Mouse (Mus musculus) kidney, embryonic 16.5 days (tissue): Measurements from ENCODE around the gene Arhgef15. TPM values are rescaled to one million over a fixed set of nuclear protein-coding genes. Genes with fewer than 3 reads are reported as not detected.
"Not testable (repeated sequence)": the region's sequence is repeated elsewhere in the genome, so short reads cannot be mapped to it uniquely, and the experiment has no call there.

ENCODE experiments used
- ATAC-seq: fragments of 200-750 bp; cut with Nextera tagmentation; 2 replicates; pipeline ENCODE4 v1.8.0; 2017; ENCODE audit warnings: moderate TSS enrichment; ENCODE audit not compliant: low FRiP score, low TSS enrichment
- H3K27ac ChIP-seq: fragments of 300-500 bp; sonication (generic); 2 replicates; pipeline ENCODE4 v1.5.1; 2014; ENCODE audit warnings: low read length
- H3K27me3 ChIP-seq: fragments of 300-500 bp; sonication (generic); 2 replicates; pipeline ENCODE4 v1.6.1; 2014; ENCODE audit warnings: low read length, control low read depth, mixed read lengths; ENCODE audit not compliant: insufficient read depth
- H3K36me3 ChIP-seq: fragments of 300-500 bp; sonication (generic); 2 replicates; pipeline ENCODE4 v1.6.1; 2014; ENCODE audit warnings: low read length, control low read depth, mixed read lengths; ENCODE audit not compliant: insufficient read depth
- H3K4me1 ChIP-seq: fragments of 300-500 bp; sonication (generic); 2 replicates; pipeline ENCODE4 v1.6.1; 2014; ENCODE audit warnings: low read length, control low read depth, mixed read lengths; ENCODE audit not compliant: insufficient read depth
- H3K4me2 ChIP-seq: fragments of 300-500 bp; sonication (generic); replicated peaks from 2 replicates; pipeline ENCODE4 v1.6.1; 2014; ENCODE audit warnings: low read depth, low read length
- H3K4me3 ChIP-seq: fragments of 300-500 bp; sonication (generic); 2 replicates; pipeline ENCODE4 v1.5.1; 2014; ENCODE audit warnings: mild to moderate bottlenecking, low read length
- H3K9ac ChIP-seq: fragments of 300-500 bp; sonication (generic); replicated peaks from 2 replicates; pipeline ENCODE4 v1.6.1; 2014; ENCODE audit warnings: low read length
- H3K9me3 ChIP-seq: fragments of 300-500 bp; sonication (generic); 2 replicates; pipeline ENCODE4 v1.6.1; 2016; ENCODE audit warnings: low read length, control low read depth
- WGBS: fragments of 180-500 bp; shearing (Covaris S2); extraction: QIAGEN DNeasy Blood & Tissue Kit; methylation state at CpG from one replicate; pipeline ENCODE4 v1.1.7; 2014; 5-methylcytosine and 5-hydroxymethylcytosine counted together
- polyA plus RNA-seq: library from polyadenylated mRNA; unstranded; fragments of >200 nt; fragmentation: Nextera tagmentation; extraction: Ambion mirVana; gene quantifications from 2 replicates; pipeline ENCODE4 v1.2.1, GENCODE M21; 2015

The Arhgef15 gene
- polyA plus RNA-seq, 1 experiment from 2014 or later = 20.0 TPM

- Histone ChIP-seq H3K4me2 (peak overlapping the region; percentile 63), H3K27me3 (no peaks in the 10 kb centered on the region), H3K9ac (peak overlapping the region; percentile 76), H3K27ac (peak overlapping the region; percentile 81), H3K36me3 (no peaks in the 10 kb centered on the region), H3K9me3 (no peaks in the 10 kb centered on the region), H3K4me3 (peak overlapping the region; percentile 60), H3K4me1 (peaks cover 11% of the 10 kb centered on the region; the same call in 1 of the 2 replicates)
- 1% methylated on average over 16 of the region's 16 CpGs for WGBS
- ATAC-seq = peak; percentile 98
These were observed 17.6 kb downstream of the Arhgef15 start for GRCm38 (mm10) chr11:68939451-68940304.

GRCm38 (mm10) chr11:68936951-68937350 is 20.3 kb downstream of the Arhgef15 start:
- not testable (repeated sequence) for ATAC-seq, H3K27me3 ChIP-seq, H3K4me2 ChIP-seq, H3K36me3 ChIP-seq, H3K27ac ChIP-seq, H3K9ac ChIP-seq, H3K9me3 ChIP-seq, H3K4me3 ChIP-seq, H3K4me1 ChIP-seq
- 88% methylated on average over 4 of the region's 4 CpGs for WGBS

- Histone ChIP-seq H3K27ac (no peak overlapping the region), H3K36me3 (no peaks in the 10 kb centered on the region), H3K9me3 (no peaks in the 10 kb centered on the region), H3K4me1 (no peaks in the 10 kb centered on the region), H3K4me3 (no peak overlapping the region), H3K4me2 (no peak overlapping the region), H3K27me3 (no peaks in the 10 kb centered on the region), H3K9ac (no peak overlapping the region)
- no peak for ATAC-seq
- WGBS = 70% methylated on average over 5 of the region's 5 CpGs
These were observed 23.3 kb downstream of the Arhgef15 start for GRCm38 (mm10) chr11:68933885-68934507.

- H3K4me3 ChIP-seq = no peak overlapping the region
- no peak overlapping the region for H3K9ac ChIP-seq
- no peaks in the 10 kb centered on the region for H3K9me3 ChIP-seq
- no peak overlapping the region for H3K4me2 ChIP-seq
- no peaks in the 10 kb centered on the region for H3K4me1 ChIP-seq
- H3K27me3 ChIP-seq = no peaks in the 10 kb centered on the region
- no peak for ATAC-seq
- 80% methylated on average over 6 of the region's 6 CpGs for WGBS
- no peak overlapping the region for H3K27ac ChIP-seq
- H3K36me3 ChIP-seq = no peaks in the 10 kb centered on the region
These were observed 27.3 kb downstream of the Arhgef15 start for GRCm38 (mm10) chr11:68929947-68930346.

- Histone ChIP-seq H3K4me2 (no peak within 1 kb of the TSS), H3K9me3 (no peaks in the 10 kb centered on the region), H3K4me1 (peaks cover 9% of the 10 kb centered on the region; the same call in 1 of the 2 replicates), H3K27me3 (no peaks in the 10 kb centered on the region), H3K36me3 (no peaks in the 10 kb centered on the region), H3K27ac (no peak within 1 kb of the TSS), H3K9ac (no peak within 1 kb of the TSS), H3K4me3 (no peak within 1 kb of the TSS)
- WGBS = 73% methylated on average over 3 of the region's 3 CpGs
- ATAC-seq = no peak
These were observed 30.3 kb downstream of the Arhgef15 start, which contains the start of gene Odf4 for GRCm38 (mm10) chr11:68926981-68927380. Gene Odf4 (minus strand): TSS chr11:68927081.

- no peaks in the 10 kb centered on the region for H3K9me3 ChIP-seq
- H3K9ac ChIP-seq = no peak overlapping the region
- no peak overlapping the region for H3K4me2 ChIP-seq
- H3K4me1 ChIP-seq = peaks cover 16% of the 10 kb centered on the region; the same call in 1 of the 2 replicates
- 87% methylated on average over 2 of the region's 2 CpGs for WGBS
- no peak overlapping the region for H3K4me3 ChIP-seq
- H3K36me3 ChIP-seq = no peaks in the 10 kb centered on the region
- no peaks in the 10 kb centered on the region for H3K27me3 ChIP-seq
- H3K27ac ChIP-seq = no peak overlapping the region
- no peak for ATAC-seq
These were observed 32.5 kb downstream of the Arhgef15 start for GRCm38 (mm10) chr11:68924749-68925148.

GRCm38 (mm10) chr11:68923191-68923590 is 34.1 kb downstream of the Arhgef15 start:
- no peak for ATAC-seq
- no peak overlapping the region for H3K27ac ChIP-seq
- H3K9ac ChIP-seq = no peak overlapping the region
- H3K9me3 ChIP-seq = no peaks in the 10 kb centered on the region
- peaks cover 16% of the 10 kb centered on the region; the same call in 1 of the 2 replicates for H3K4me1 ChIP-seq
- H3K27me3 ChIP-seq = no peaks in the 10 kb centered on the region
- WGBS = 62% methylated on average over 3 of the region's 3 CpGs
- no peak overlapping the region for H3K4me3 ChIP-seq
- H3K4me2 ChIP-seq = no peak overlapping the region
- H3K36me3 ChIP-seq = no peaks in the 10 kb centered on the region

- H3K4me2 ChIP-seq = no peak overlapping the region
- no peaks in the 10 kb centered on the region for H3K36me3 ChIP-seq
These were observed 42.7 kb downstream of the Arhgef15 start for GRCm38 (mm10) chr11:68914566-68914965.

GRCm38 (mm10) chr11:68911531-68912177 is 45.6 kb downstream of the Arhgef15 start:
- WGBS = 14% methylated on average over 14 of the region's 14 CpGs
- no peaks in the 10 kb centered on the region for H3K9me3 ChIP-seq

More at GRCm38 (mm10) chr11:68914566-68914965, 42.7 kb downstream of the Arhgef15 start:
- no peak for ATAC-seq
- Histone ChIP-seq H3K27me3 (no peaks in the 10 kb centered on the region), H3K4me1 (peaks cover 10% of the 10 kb centered on the region; the same call in 1 of the 2 replicates), H3K27ac (no peak overlapping the region), H3K9ac (no peak overlapping the region), H3K4me3 (no peak overlapping the region), H3K9me3 (no peaks in the 10 kb centered on the region)
- WGBS = 93% methylated on average over 4 of the region's 4 CpGs

More at GRCm38 (mm10) chr11:68911531-68912177, 45.6 kb downstream of the Arhgef15 start:
- Histone ChIP-seq H3K4me2 (peak overlapping the region; percentile 19), H3K27ac (peak overlapping the region; percentile 81), H3K36me3 (no peaks in the 10 kb centered on the region), H3K27me3 (no peaks in the 10 kb centered on the region), H3K4me3 (no peak overlapping the region), H3K9ac (peak overlapping the region; percentile 44; the same call in 1 of the 2 replicates), H3K4me1 (peaks cover 10% of the 10 kb centered on the region; the same call in 1 of the 2 replicates)
- no peak for ATAC-seq
